Mouse (Mus musculus) left cerebral cortex, adult 11 months (tissue): ENCODE data around the gene Klk1b11.
"Not testable (repeated sequence)": the region's sequence is repeated elsewhere in the genome, so short reads cannot be mapped to it uniquely, and the experiment has no call there.

Experiments used
- DNase-seq: peaks from one replicate; pipeline ENCODE4 v3.0.0; 2022; ENCODE audit warnings: low spot score

Gene Klk1b11

GRCm38 (mm10) chr7:43995577-43995976 lies at the start of gene Klk1b11:
TSS of gene Klk1b11 (plus strand) at chr7:43995877.
- not testable (repeated sequence) for DNase-seq

GRCm38 (mm10) chr7:43950364-43950763 lies 45.3 kb upstream of the Klk1b11 start, which contains the start of gene Klk1b8:
TSS of gene Klk1b8 (plus strand) at chr7:43950664.
- DNase-seq: no peak

- no peak for DNase-seq
These were observed 43.0 kb upstream of the Klk1b11 start for GRCm38 (mm10) chr7:43952703-43953102.

GRCm38 (mm10) chr7:43966451-43966850 lies 29.2 kb upstream of the Klk1b11 start, which contains the start of gene Klk1b1:
TSS of gene Klk1b1 (plus strand) at chr7:43966751.
- no peak for DNase-seq

- DNase-seq: no peak
These were observed 28.6 kb upstream of the Klk1b11 start for GRCm38 (mm10) chr7:43967058-43967457.

GRCm38 (mm10) chr7:43967612-43968011 lies 28.1 kb upstream of the Klk1b11 start:
- DNase-seq: no peak

GRCm38 (mm10) chr7:43975761-43976160 lies 19.9 kb upstream of the Klk1b11 start, which contains the start of gene Klk1b9:
TSS of gene Klk1b9 (plus strand) at chr7:43976061.
- DNase-seq: not testable (repeated sequence)

GRCm38 (mm10) chr7:43985657-43986056 lies 10.0 kb upstream of the Klk1b11 start:
- DNase-seq: no peak

GRCm38 (mm10) chr7:43994821-43995220 lies 856 bp upstream of the Klk1b11 start:
- DNase-seq: not testable (repeated sequence)

- no peak for DNase-seq
These were observed 9.2 kb downstream of the Klk1b11 start for GRCm38 (mm10) chr7:44004847-44005246.

GRCm38 (mm10) chr7:44011868-44012267 lies 16.2 kb downstream of the Klk1b11 start, which contains the start of gene Klk1b26:
TSS of gene Klk1b26 (plus strand) at chr7:44012168.
- DNase-seq: not testable (repeated sequence)

- DNase-seq: peak; percentile 0
These were observed 19.0 kb downstream of the Klk1b11 start for GRCm38 (mm10) chr7:44014666-44015065.

- no peak for DNase-seq
These were observed 19.4 kb downstream of the Klk1b11 start for GRCm38 (mm10) chr7:44015071-44015470.
